Mouse (Mus musculus) liver, embryonic 13.5 days (tissue): ENCODE measurements around the gene Foxi1. TPM values are rescaled to one million over a fixed set of nuclear protein-coding genes. Genes with fewer than 3 reads are reported as not detected.

Experiments
- ATAC-seq: fragments of 200-750 bp; cut with Nextera tagmentation; 2 replicates; pipeline ENCODE4 v1.8.0; 2017; ENCODE audit warnings: low read depth, mild to moderate bottlenecking, moderate number of reproducible peaks, moderate library complexity
- DNase-seq: peaks from one replicate; pipeline ENCODE4 v3.0.0; 2022
- H3K27ac ChIP-seq: fragments of 300-500 bp; sonication (generic); 2 replicates; pipeline ENCODE4 v1.5.1; 2015; ENCODE audit warnings: moderate library complexity, mild to moderate bottlenecking, inconsistent platforms
- H3K27me3 ChIP-seq: fragments of 300-500 bp; sonication (generic); 2 replicates; pipeline ENCODE4 v1.6.1; 2015; ENCODE audit warnings: mild to moderate bottlenecking, inconsistent platforms
- H3K36me3 ChIP-seq: fragments of 300-500 bp; sonication (generic); 2 replicates; pipeline ENCODE4 v1.6.1; 2015; ENCODE audit warnings: mild to moderate bottlenecking, inconsistent platforms
- H3K4me1 ChIP-seq: fragments of 300-500 bp; sonication (generic); replicated peaks from 2 replicates; pipeline ENCODE4 v1.6.1; 2015; ENCODE audit warnings: inconsistent platforms
- H3K4me2 ChIP-seq: fragments of 300-500 bp; sonication (generic); 2 replicates; pipeline ENCODE4 v1.6.1; 2015; ENCODE audit warnings: inconsistent platforms, mild to moderate bottlenecking, moderate library complexity
- H3K4me3 ChIP-seq: fragments of 300-500 bp; sonication (generic); replicated peaks from 2 replicates; pipeline ENCODE4 v1.5.1; 2015; ENCODE audit warnings: mild to moderate bottlenecking, inconsistent platforms
- H3K9ac ChIP-seq: fragments of 300-500 bp; sonication (generic); 2 replicates; pipeline ENCODE4 v1.6.1; 2015; ENCODE audit warnings: mild to moderate bottlenecking, inconsistent platforms
- H3K9me3 ChIP-seq: fragments of 300-500 bp; sonication (generic); replicated peaks from 2 replicates; pipeline ENCODE4 v1.6.1; 2016; ENCODE audit warnings: inconsistent platforms
- WGBS: fragments of 180-500 bp; shearing (Covaris S2); methylation state at CpG from one replicate; pipeline ENCODE4 v1.1.7; 2015; ENCODE audit not compliant: insufficient replicate concordance; 5-methylcytosine and 5-hydroxymethylcytosine counted together
- polyA plus RNA-seq: library from polyadenylated mRNA; unstranded; fragments of >200 nt; fragmentation: Nextera tagmentation; extraction: Ambion mirVana; gene quantifications from 2 replicates; pipeline ENCODE4 v1.2.1, GENCODE M21; 2015

Gene Foxi1
- polyA plus RNA-seq, 1 experiment from 2014 or later: not detected

DNA sequence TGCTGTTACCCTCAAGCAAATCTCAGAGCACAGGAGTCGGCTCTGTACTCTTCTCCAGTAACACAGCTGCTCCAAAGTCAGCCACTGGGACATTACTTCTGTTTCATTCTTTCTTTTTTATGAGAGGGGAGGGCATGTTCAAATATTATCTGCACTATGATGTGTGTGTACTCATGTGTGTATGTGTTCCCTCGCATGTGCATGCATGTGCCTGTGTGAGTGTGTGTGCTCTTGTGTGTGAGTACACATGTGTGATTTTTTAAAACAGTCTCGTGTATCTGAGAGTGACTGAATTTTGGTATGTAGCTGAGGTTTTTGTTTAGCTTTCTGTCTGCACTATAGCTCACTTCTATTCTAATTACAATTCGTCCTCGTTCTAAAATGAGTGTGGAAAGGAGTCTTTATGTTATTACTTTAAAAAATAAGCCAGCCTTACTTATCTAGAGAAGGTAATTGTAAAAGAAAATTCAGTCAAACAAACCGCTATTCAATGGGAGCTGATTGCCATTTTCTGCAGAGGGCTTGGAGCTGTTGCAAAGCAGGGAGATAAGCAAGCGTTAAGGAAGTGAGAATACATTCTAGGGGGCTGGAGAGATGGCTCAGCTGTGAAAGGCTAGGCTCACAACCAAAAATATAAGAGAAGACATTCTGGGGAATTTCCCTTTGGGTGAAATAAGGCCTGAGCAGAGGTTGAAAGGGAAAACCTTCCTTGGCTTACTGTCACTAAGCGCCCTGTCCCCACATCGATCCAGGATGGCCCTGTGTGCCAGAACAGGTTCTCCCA lies 13.5 kb downstream of the Foxi1 start:
- H3K9ac ChIP-seq: no peak overlapping the region
- 44% methylated on average over 9 of the region's 9 CpGs for WGBS
- no peak overlapping the region for H3K4me2 ChIP-seq
- H3K27me3 ChIP-seq: no peaks in the 10 kb centered on the region
- no peaks in the 10 kb centered on the region for H3K4me1 ChIP-seq
- ATAC-seq: no peak
- no peak overlapping the region for H3K4me3 ChIP-seq
- H3K36me3 ChIP-seq: no peaks in the 10 kb centered on the region
- DNase-seq: no peak
- no peaks in the 10 kb centered on the region for H3K9me3 ChIP-seq
- H3K27ac ChIP-seq: no peak overlapping the region

DNA sequence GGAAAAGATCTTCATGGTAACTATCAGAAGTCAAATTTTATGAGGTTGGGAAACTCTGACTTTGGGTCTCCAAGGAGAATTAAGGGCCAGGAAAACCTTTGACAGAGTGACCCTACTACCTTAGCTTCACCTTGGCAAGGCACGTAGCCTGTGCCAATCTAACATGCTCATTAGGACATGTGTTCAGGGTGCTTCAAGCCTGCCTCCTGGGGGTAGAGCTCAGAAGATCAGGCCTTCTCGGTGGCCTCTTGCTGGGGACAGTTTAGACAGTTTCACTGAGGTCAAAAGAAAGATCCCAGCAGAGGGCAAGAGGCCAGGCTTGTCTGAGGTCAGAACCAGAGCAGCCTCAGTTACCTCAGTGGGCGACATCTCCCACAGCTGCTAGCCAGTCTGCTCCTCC lies 14.2 kb downstream of the Foxi1 start:
- Histone ChIP-seq H3K27me3 (no peaks in the 10 kb centered on the region), H3K9ac (no peak overlapping the region), H3K36me3 (no peaks in the 10 kb centered on the region), H3K27ac (no peak overlapping the region), H3K4me1 (no peaks in the 10 kb centered on the region), H3K9me3 (no peaks in the 10 kb centered on the region), H3K4me3 (no peak overlapping the region), H3K4me2 (no peak overlapping the region)
- ATAC-seq (no peak), DNase-seq (no peak)
- 48% methylated on average over 3 of the region's 3 CpGs for WGBS

DNA sequence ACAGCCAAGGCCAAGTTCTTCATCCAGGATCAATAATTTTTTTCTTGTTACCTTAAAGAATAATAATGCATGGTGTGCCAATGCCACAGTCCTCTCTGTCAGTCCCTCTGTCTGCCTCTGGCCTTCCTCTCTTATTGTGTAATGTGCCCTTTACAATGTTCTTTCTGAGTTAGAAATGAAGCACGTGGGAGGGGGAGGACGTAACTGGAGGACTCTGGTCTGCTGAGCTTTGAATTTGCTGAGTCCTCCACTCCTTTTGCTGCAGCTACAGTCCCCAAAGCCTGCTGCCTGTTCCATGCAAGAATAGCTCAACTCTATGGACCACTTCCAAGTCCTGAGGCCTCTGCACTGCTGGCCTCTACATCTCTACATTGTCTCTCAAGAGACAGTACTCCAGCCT lies 23.6 kb downstream of the Foxi1 start:
- Histone ChIP-seq H3K27ac (no peak overlapping the region), H3K4me1 (no peaks in the 10 kb centered on the region), H3K9me3 (no peaks in the 10 kb centered on the region), H3K4me2 (no peak overlapping the region), H3K4me3 (no peak overlapping the region), H3K27me3 (no peaks in the 10 kb centered on the region), H3K9ac (no peak overlapping the region), H3K36me3 (no peaks in the 10 kb centered on the region)
- DNase-seq: no peak
- 52% methylated on average over 2 of the region's 2 CpGs for WGBS
- ATAC-seq: no peak

DNA sequence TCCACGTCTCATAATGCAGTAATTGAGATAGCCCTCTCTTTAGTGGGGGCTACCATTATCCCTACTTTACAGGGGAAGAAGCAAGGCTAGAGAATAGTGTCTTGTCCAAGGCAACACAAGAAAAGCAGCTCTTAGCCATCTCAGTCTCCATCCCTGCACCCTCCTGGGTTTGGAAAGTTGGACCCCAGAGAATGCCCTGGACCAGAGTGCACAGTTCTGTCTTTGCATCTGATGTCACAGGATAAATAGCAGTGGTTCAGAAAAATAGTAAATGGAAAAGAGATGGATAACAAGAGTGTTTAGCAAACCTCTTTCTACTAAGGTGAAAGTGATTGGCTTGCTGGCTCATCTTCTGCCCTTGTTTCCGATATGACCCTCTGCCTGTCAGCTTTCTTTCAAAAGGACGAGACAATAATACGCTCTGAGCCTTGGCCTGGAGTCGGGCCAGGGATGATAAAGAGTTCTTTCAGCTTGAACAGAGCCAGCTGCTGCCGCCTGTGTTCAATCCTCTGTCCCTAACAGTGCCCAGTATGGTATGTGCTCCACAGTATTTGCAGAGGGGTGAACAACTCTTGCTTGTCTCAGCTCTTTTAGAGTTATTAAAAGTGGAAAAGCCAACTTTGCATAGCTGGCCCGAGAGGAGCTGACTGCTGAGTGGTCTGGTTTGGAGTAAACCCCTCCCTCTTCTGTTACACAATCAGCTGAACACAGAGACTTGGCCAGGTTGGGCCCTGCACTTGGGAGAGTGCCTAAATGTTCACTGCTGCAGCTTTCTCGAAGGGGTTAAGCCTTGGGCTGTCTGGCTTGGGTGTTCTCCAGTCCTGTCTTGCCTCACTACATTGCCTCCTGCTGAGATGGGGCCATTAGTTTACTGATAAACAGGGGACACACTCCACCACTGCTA lies 26.4 kb downstream of the Foxi1 start:
- no peak overlapping the region for H3K27ac ChIP-seq
- H3K9ac ChIP-seq: no peak overlapping the region
- H3K36me3 ChIP-seq: no peaks in the 10 kb centered on the region
- no peak overlapping the region for H3K4me3 ChIP-seq
- DNase-seq: no peak
- no peaks in the 10 kb centered on the region for H3K4me1 ChIP-seq
- ATAC-seq: no peak
- H3K27me3 ChIP-seq: no peaks in the 10 kb centered on the region
- H3K9me3 ChIP-seq: no peaks in the 10 kb centered on the region
- no peak overlapping the region for H3K4me2 ChIP-seq
- whole genome bisulfite sequencing: 41% methylated on average over 8 of the region's 8 CpGs

DNA sequence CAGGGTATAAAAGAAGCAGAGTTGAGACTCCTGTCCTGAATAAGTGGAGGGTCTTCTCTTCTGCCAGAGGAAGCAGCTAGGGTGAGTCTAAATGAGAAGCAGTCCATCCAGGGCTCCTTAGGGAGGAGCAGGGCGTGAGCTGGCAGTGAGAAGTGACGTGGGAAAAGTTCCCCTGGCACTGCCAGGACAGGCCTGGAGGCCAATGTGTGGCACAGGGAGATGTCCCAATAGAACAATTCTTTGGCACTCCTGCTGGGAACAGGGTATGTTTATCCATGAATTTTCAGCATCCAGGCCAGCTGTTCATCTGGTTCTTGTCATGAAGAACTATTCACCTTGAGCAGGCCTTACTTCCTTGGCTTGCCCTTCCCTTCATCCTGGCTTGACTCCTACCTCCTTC lies 29.1 kb downstream of the Foxi1 start:
- no peaks in the 10 kb centered on the region for H3K27me3 ChIP-seq
- ATAC-seq (no peak), DNase-seq (no peak)
- H3K27ac ChIP-seq: no peak overlapping the region
- no peak overlapping the region for H3K4me3 ChIP-seq
- H3K4me2 ChIP-seq: no peak overlapping the region
- H3K4me1 ChIP-seq: no peaks in the 10 kb centered on the region
- no peaks in the 10 kb centered on the region for H3K36me3 ChIP-seq
- 52% methylated on average over 2 of the region's 2 CpGs for WGBS
- H3K9me3 ChIP-seq: no peaks in the 10 kb centered on the region
- H3K9ac ChIP-seq: no peak overlapping the region

DNA sequence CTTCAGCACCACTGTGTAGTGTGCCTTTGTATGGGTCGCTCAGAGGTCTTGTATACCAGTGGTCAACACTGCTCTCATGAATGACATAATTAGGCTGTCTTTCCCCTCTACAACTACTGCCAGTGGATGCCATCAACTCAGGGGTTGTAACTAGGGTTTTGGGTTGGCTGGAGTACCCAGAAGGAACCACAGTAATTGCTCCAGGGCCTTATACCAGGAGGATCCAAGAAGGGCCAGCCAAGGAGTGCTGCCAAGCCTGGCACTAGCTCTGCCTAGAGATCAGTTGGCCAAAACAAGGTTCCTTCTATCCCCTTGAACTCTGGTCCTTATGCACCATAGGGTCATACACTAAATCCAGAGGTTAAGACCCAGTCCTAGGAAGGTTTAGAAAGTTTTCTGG lies 31.5 kb downstream of the Foxi1 start:
- no peaks in the 10 kb centered on the region for H3K9me3 ChIP-seq
- H3K27ac ChIP-seq: no peak overlapping the region
- DNase-seq (no peak), ATAC-seq (no peak)
- H3K4me2 ChIP-seq: no peak overlapping the region
- H3K9ac ChIP-seq: no peak overlapping the region
- no peaks in the 10 kb centered on the region for H3K36me3 ChIP-seq
- no peak overlapping the region for H3K4me3 ChIP-seq
- no peaks in the 10 kb centered on the region for H3K4me1 ChIP-seq
- H3K27me3 ChIP-seq: no peaks in the 10 kb centered on the region
- WGBS: 34% methylated on average over 1 of the region's 1 CpGs

DNA sequence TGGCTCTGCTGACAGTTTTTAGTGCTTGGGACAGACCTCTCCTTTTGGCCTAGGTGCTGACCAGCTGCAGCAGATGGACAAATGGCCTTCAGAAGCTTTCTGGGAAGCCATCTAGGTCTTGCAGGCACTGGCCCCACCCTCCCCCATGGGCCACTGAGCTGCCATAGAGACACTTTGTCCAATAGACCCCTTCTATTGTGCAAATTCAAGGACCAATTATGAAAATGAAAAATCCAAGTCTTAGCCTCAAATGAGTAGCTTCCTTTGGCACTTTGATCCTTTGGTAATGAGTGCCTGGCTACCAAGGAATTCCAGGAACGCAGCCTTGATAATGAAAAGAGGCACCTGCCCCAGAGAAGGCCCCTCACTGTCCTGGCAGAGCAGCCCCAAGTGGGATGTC lies 36.7 kb downstream of the Foxi1 start:
- no peak for ATAC-seq
- no peaks in the 10 kb centered on the region for H3K27me3 ChIP-seq
- H3K9ac ChIP-seq: no peak overlapping the region
- no peaks in the 10 kb centered on the region for H3K9me3 ChIP-seq
- no peak overlapping the region for H3K27ac ChIP-seq
- no peak for DNase-seq
- H3K4me2 ChIP-seq: no peak overlapping the region
- H3K36me3 ChIP-seq: no peaks in the 10 kb centered on the region
- no peak overlapping the region for H3K4me3 ChIP-seq
- H3K4me1 ChIP-seq: no peaks in the 10 kb centered on the region
- 67% methylated on average over 1 of the region's 1 CpGs for WGBS

DNA sequence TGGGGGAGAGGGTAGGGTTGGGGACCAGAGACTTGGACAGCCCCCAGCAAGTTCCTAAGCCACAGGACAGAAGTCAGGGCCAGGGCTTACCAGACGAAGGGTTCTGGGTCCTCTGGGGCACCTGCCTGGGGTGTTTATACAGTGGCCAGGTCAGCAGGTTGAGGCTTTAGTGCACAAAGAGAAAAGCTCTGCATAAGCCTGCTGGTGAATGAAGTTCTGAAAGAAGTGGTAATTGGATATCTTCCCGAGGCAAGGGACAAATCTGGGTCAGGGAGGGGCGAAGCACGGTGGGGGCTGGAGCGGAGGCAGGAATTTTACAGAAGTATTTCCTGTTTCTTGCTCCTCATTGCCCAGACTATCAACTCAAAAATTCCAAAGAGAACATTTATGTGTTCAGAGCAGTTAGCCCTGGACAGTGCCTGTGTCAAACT lies 38.4 kb downstream of the Foxi1 start:
- no peaks in the 10 kb centered on the region for H3K27me3 ChIP-seq
- H3K4me3 ChIP-seq: no peak overlapping the region
- no peak overlapping the region for H3K4me2 ChIP-seq
- WGBS: 49% methylated on average over 5 of the region's 5 CpGs
- no peak overlapping the region for H3K9ac ChIP-seq
- DNase-seq (no peak), ATAC-seq (no peak)
- H3K27ac ChIP-seq: no peak overlapping the region
- no peaks in the 10 kb centered on the region for H3K4me1 ChIP-seq
- H3K9me3 ChIP-seq: no peaks in the 10 kb centered on the region
- no peaks in the 10 kb centered on the region for H3K36me3 ChIP-seq

DNA sequence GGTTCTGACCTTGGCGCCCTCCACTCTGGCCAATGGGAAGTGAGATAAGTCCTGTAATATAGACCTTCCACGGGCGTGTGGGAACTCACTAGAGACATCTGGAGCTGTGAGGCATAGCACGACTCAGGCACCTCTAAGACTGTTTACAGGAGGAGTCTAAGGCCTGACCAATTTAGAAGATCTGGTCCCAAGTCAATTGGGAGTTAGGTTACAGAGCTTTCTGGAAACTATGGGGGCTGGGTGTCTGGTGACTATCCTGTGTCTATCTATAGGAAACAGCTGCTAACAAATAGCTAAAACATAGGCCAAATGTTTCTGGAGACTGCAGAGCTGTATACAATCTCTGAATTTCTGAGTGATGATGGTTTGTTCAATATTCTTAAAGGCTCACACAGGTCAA lies 41.5 kb downstream of the Foxi1 start:
- ATAC-seq (no peak), DNase-seq (no peak)
- Histone ChIP-seq H3K27me3 (no peaks in the 10 kb centered on the region), H3K4me2 (no peak overlapping the region), H3K4me3 (no peak overlapping the region), H3K36me3 (no peaks in the 10 kb centered on the region), H3K4me1 (no peaks in the 10 kb centered on the region), H3K9ac (no peak overlapping the region), H3K27ac (no peak overlapping the region), H3K9me3 (no peaks in the 10 kb centered on the region)
- WGBS: 41% methylated on average over 4 of the region's 4 CpGs

DNA sequence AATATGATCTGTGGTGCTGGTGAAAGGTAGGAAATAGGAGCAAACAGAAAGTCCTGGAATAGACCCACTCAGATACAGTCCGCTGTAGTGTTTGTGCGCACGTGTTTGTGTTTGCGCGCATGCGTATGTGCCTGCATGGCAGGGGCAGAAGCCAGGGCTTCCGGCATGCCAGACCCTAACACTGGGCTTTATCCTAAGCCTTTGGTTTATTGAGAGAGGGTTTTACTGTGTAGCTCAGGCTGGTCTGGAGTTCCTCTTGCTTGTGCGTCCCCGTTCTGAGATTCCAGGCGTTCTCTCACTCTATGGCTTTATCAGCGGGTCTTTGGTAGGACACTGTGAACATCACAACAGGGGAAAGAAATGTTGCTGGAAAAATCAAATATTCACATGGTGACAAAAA lies 42.6 kb downstream of the Foxi1 start:
- Histone ChIP-seq H3K4me3 (no peak overlapping the region), H3K27me3 (no peaks in the 10 kb centered on the region), H3K36me3 (no peaks in the 10 kb centered on the region), H3K9ac (no peak overlapping the region), H3K4me2 (no peak overlapping the region), H3K27ac (no peak overlapping the region), H3K4me1 (no peaks in the 10 kb centered on the region), H3K9me3 (no peaks in the 10 kb centered on the region)
- 87% methylated on average over 11 of the region's 11 CpGs for WGBS
- no peak for ATAC-seq
- DNase-seq: no peak

DNA sequence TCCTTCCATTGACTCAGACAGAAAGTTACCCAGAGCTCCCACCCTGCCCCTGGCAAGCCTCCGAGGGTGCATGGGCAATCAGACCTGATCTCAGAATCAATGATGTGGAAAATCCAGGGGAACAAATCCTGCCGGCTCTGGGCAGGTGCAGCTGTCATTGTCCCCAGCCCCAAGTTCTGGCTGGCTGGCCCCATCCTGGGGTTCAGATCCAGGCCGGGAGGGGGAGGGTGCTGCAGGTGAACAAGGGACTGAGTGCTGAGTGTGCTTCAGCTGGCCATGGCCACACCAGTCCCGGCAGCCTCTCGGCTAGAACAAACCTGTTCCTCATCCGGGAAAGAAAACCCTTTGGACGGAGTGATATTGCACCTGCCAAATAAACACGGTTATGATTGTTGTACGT lies 49.0 kb downstream of the Foxi1 start:
- 77% methylated on average over 9 of the region's 9 CpGs for WGBS
- Histone ChIP-seq H3K4me2 (no peak overlapping the region), H3K27ac (no peak overlapping the region), H3K9me3 (no peaks in the 10 kb centered on the region), H3K4me1 (no peaks in the 10 kb centered on the region), H3K9ac (no peak overlapping the region), H3K27me3 (no peaks in the 10 kb centered on the region), H3K4me3 (no peak overlapping the region), H3K36me3 (no peaks in the 10 kb centered on the region)
- no peak for DNase-seq
- ATAC-seq: no peak
